Comparison of ENCODE assay signal across 28 mouse cellular contexts in genomic region chr2:100865495-100865894, GRCm38 (mm10).
"Had no signal": no experiment of that assay in that cellular context is flagged by ENCODE, and none has a peak within 500 bp of the region (broad histone marks: within the 10 kb centered on the region; RNA-seq: fewer than 3 reads in every experiment).

No protein-coding gene starts in this region.

- H3K27me3 ChIP-seq: embryonic facial prominence, embryonic 12.5 days; embryonic facial prominence, embryonic 13.5 days; embryonic facial prominence, embryonic 15.5 days; forebrain, embryonic 12.5 days; forebrain, embryonic 13.5 days; forebrain, embryonic 15.5 days had no signal

- H3K9me3 ChIP-seq: embryonic facial prominence, embryonic 10.5 days; embryonic facial prominence, embryonic 12.5 days; embryonic facial prominence, embryonic 13.5 days; embryonic facial prominence, embryonic 15.5 days; forebrain, embryonic 10.5 days; forebrain, embryonic 12.5 days; forebrain, embryonic 13.5 days; forebrain, embryonic 15.5 days had no signal

- H3K4me3 ChIP-seq: embryonic facial prominence, embryonic 10.5 days; embryonic facial prominence, embryonic 12.5 days; embryonic facial prominence, embryonic 13.5 days; embryonic facial prominence, embryonic 15.5 days; erythroblast, embryonic 14.5 days; forebrain, embryonic 10.5 days; forebrain, embryonic 12.5 days; forebrain, embryonic 13.5 days; forebrain, embryonic 15.5 days; gastrocnemius, adult 2 months had no signal

- H3K4me2 ChIP-seq: embryonic facial prominence, embryonic 12.5 days; embryonic facial prominence, embryonic 13.5 days; embryonic facial prominence, embryonic 15.5 days; forebrain, embryonic 12.5 days; forebrain, embryonic 13.5 days; forebrain, embryonic 15.5 days had no signal

- DNase-seq: cerebellum, adult 18-20 months; cerebellum, adult 2 months; cerebellum, adult 8-10 months; cerebellum, adult 9-10 months; cerebellum, adult 9-11 months; cerebellum, postnatal 10 days; cerebellum, postnatal 14 days; cerebellum, postnatal 25 days; cerebellum, postnatal 36 days; forebrain, postnatal 0 days; gastrocnemius, adult 2 months; gastrocnemius, postnatal 10 days; gastrocnemius, postnatal 14 days; gastrocnemius, postnatal 25 days; gastrocnemius, postnatal 36 days; heart, adult 11 months; heart, adult 18-20 months had no signal

- H3K4me1 ChIP-seq: embryonic facial prominence, embryonic 10.5 days; embryonic facial prominence, embryonic 12.5 days; embryonic facial prominence, embryonic 13.5 days; embryonic facial prominence, embryonic 15.5 days; forebrain, embryonic 10.5 days; forebrain, embryonic 12.5 days; forebrain, embryonic 13.5 days; forebrain, embryonic 15.5 days had no signal

- H3K27ac ChIP-seq: embryonic facial prominence, embryonic 10.5 days; embryonic facial prominence, embryonic 12.5 days; embryonic facial prominence, embryonic 13.5 days; embryonic facial prominence, embryonic 15.5 days; forebrain, embryonic 10.5 days; forebrain, embryonic 12.5 days; forebrain, embryonic 13.5 days; forebrain, embryonic 15.5 days; gastrocnemius, adult 2 months had no signal

- H3K9ac ChIP-seq: embryonic facial prominence, embryonic 12.5 days; embryonic facial prominence, embryonic 13.5 days; embryonic facial prominence, embryonic 15.5 days; forebrain, embryonic 12.5 days; forebrain, embryonic 13.5 days; forebrain, embryonic 15.5 days; forebrain, postnatal 0 days had no signal

- ATAC-seq: forebrain, embryonic 13.5 days; forebrain, embryonic 14.5 days; forebrain, embryonic 15.5 days; forebrain, embryonic 16.5 days; forebrain, postnatal 0 days had no signal

- H3K36me3 ChIP-seq: embryonic facial prominence, embryonic 10.5 days; embryonic facial prominence, embryonic 12.5 days; embryonic facial prominence, embryonic 13.5 days; embryonic facial prominence, embryonic 15.5 days; forebrain, embryonic 10.5 days; forebrain, embryonic 12.5 days; forebrain, embryonic 15.5 days had no signal
